Mouse (Mus musculus): Measurements from ENCODE around the gene Phf23. TPM values are rescaled to one million over a fixed set of nuclear protein-coding genes. Genes with fewer than 3 reads are reported as not detected.

Phf23 gene
- polyA plus RNA-seq, 1 experiment, result 75.6 TPM

DNA sequence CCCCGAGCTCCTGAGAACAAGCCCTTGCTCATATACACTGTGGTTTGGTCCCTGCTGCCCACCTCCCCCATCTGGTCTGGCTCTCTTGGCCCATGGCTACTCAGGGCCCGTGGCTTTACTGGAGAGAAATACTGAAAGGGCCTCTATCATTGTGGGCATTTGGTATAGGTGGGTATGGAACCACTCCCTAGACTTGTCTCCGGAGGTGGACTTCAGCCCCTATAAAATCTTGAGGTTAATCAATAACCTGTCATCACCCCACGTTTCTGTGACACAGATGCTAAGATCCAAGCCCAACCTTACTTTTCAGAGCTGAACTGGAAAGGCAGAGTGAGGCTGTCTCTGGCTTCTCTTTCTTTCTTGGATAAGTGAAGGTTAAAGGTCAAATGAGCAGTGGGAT is 26.8 kb upstream of the Phf23 start:
- H3K9ac ChIP-seq (ENCODE audit: low read depth, poor library complexity, severe bottlenecking), result no peak overlapping the region
- H3K27me3 ChIP-seq (ENCODE audit: control insufficient read depth, insufficient read depth, low read length, poor library complexity, severe bottlenecking), result no peaks in the 10 kb centered on the region
- no peaks in the 10 kb centered on the region for H3K4me1 ChIP-seq (ENCODE audit: control insufficient read depth, insufficient read depth, low read length)
- peaks cover 44% of the 10 kb centered on the region for H3K36me3 ChIP-seq (ENCODE audit: control insufficient read depth, insufficient read depth, low read length, poor library complexity, severe bottlenecking)
- H3K9me3 ChIP-seq (replicated peaks; ENCODE audit: control insufficient read depth, insufficient read depth, low read length, poor library complexity, severe bottlenecking), result no peaks in the 10 kb centered on the region
- no peak overlapping the region for H3K27ac ChIP-seq (ENCODE audit: insufficient read depth, low read length)
- TF ChIP-seq CTCF (IDR thresholded peaks at IDR 0.05; ENCODE audit: low read depth, low read length), result no peak
- no peak for TF ChIP-seq EP300 (IDR thresholded peaks at IDR 0.05; ENCODE audit: insufficient read depth, low read depth, low read length)
- TF ChIP-seq POLR2A (IDR thresholded peaks at IDR 0.05; ENCODE audit: insufficient read depth, low read length), result no peak
- H3K4me3 ChIP-seq (ENCODE audit: low read depth, low read length), result no peak overlapping the region

DNA sequence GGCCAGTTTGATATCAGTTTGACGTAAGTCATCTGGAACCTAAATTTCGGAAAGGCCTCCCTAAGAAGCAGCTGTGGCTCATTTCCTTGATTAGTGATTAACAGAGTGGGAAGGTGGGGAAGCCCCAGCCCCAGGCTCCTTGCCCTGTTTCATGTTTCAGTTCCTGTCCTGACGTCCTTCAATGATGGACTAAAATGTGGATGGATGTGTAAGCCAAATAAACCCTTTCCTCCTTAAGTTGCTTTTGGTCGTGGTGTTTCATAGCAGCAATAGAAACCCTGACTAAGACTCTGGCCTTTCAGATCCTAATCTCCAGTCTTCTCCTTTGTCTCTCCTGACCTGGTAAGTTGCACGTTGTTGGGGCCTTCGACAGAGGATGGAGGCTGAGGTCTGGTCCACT is 25.4 kb upstream of the Phf23 start:
- Histone ChIP-seq H3K36me3 (ENCODE audit: control insufficient read depth, insufficient read depth, low read length, poor library complexity, severe bottlenecking) (peaks cover 55% of the 10 kb centered on the region), H3K9ac (ENCODE audit: low read depth, poor library complexity, severe bottlenecking) (no peak overlapping the region), H3K9me3 (replicated peaks; ENCODE audit: control insufficient read depth, insufficient read depth, low read length, poor library complexity, severe bottlenecking) (no peaks in the 10 kb centered on the region), H3K4me1 (ENCODE audit: control insufficient read depth, insufficient read depth, low read length) (no peaks in the 10 kb centered on the region), H3K27me3 (ENCODE audit: control insufficient read depth, insufficient read depth, low read length, poor library complexity, severe bottlenecking) (no peaks in the 10 kb centered on the region), H3K4me3 (ENCODE audit: low read depth, low read length) (no peak overlapping the region), H3K27ac (ENCODE audit: insufficient read depth, low read length) (no peak overlapping the region)
- no peak for TF ChIP-seq POLR2A (IDR thresholded peaks at IDR 0.05; ENCODE audit: insufficient read depth, low read length)
- TF ChIP-seq EP300 (IDR thresholded peaks at IDR 0.05; ENCODE audit: insufficient read depth, low read depth, low read length), result no peak
- no peak for TF ChIP-seq CTCF (IDR thresholded peaks at IDR 0.05; ENCODE audit: low read depth, low read length)

DNA sequence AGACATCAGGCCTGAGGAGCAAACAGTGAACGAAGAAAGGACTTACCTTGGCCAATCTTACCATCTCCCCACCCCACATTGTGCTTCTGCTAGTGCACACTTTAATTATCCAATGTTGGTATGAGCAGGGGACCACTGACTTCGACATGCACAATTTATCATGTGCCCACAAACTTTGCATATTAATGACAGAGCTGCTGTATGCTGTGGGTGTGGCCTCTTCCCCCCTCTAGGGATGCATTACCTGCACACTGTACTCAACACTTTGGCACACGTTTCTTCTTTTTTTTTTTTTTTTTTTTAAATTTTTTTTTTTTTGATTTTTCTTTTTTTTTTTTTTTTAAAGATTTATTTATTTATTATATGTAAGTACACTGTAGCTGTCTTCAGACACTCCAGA is 24.8 kb upstream of the Phf23 start:
- H3K9ac ChIP-seq (ENCODE audit: low read depth, poor library complexity, severe bottlenecking), result no peak overlapping the region
- peaks cover 61% of the 10 kb centered on the region for H3K36me3 ChIP-seq (ENCODE audit: control insufficient read depth, insufficient read depth, low read length, poor library complexity, severe bottlenecking)
- no peaks in the 10 kb centered on the region for H3K4me1 ChIP-seq (ENCODE audit: control insufficient read depth, insufficient read depth, low read length)
- TF ChIP-seq POLR2A (IDR thresholded peaks at IDR 0.05; ENCODE audit: insufficient read depth, low read length) (no peak), CTCF (IDR thresholded peaks at IDR 0.05; ENCODE audit: low read depth, low read length) (no peak), EP300 (IDR thresholded peaks at IDR 0.05; ENCODE audit: insufficient read depth, low read depth, low read length) (no peak)
- H3K4me3 ChIP-seq (ENCODE audit: low read depth, low read length), result no peak overlapping the region
- no peak overlapping the region for H3K27ac ChIP-seq (ENCODE audit: insufficient read depth, low read length)
- no peaks in the 10 kb centered on the region for H3K27me3 ChIP-seq (ENCODE audit: control insufficient read depth, insufficient read depth, low read length, poor library complexity, severe bottlenecking)
- no peaks in the 10 kb centered on the region for H3K9me3 ChIP-seq (replicated peaks; ENCODE audit: control insufficient read depth, insufficient read depth, low read length, poor library complexity, severe bottlenecking)

DNA sequence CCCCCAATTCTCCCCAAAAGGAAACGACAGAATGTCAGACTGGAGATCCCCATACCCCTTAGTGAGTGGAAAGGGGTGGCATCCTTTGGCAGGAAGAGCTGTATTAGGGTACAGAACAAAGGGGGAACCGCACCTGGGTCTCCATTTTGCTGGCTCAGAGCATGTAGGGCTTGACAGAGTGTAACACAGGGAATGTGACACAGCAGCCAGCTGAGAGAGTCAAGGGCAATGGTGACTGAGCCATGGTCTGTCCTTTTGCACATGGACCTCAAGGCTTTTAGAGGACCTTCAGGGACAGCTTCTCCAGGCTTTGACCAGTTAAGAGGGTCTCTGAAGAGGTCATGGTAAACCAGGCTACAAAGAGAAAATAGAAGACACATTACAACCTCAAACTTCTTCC is 20.7 kb upstream of the Phf23 start:
- TF ChIP-seq CTCF (IDR thresholded peaks at IDR 0.05; ENCODE audit: low read depth, low read length) (no peak), EP300 (IDR thresholded peaks at IDR 0.05; ENCODE audit: insufficient read depth, low read depth, low read length) (no peak), POLR2A (IDR thresholded peaks at IDR 0.05; ENCODE audit: insufficient read depth, low read length) (no peak)
- Histone ChIP-seq H3K36me3 (ENCODE audit: control insufficient read depth, insufficient read depth, low read length, poor library complexity, severe bottlenecking) (peaks cover 51% of the 10 kb centered on the region), H3K4me3 (ENCODE audit: low read depth, low read length) (no peak overlapping the region)

DNA sequence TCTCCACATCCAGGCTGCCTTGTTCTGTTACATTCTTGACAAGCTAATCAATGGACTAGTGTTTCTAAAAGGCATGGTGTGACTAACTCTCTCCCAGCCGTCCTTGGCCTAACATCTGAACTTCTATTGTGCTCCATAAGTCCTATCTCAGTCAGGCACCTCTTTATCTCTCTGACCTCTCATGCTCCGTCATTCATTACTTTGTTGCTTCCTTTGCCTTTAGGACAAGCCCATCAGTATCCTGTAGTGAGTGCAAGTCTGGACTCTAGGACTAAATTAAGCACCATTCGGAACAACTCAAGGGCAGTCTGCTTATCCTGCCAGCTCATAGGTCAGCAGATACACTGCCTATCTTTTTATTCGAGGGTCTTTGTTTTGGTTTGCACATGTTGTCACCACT is 19.3 kb upstream of the Phf23 start:
- Histone ChIP-seq H3K27ac (ENCODE audit: insufficient read depth, low read length) (no peak overlapping the region), H3K36me3 (ENCODE audit: control insufficient read depth, insufficient read depth, low read length, poor library complexity, severe bottlenecking) (peaks cover 45% of the 10 kb centered on the region), H3K9me3 (replicated peaks; ENCODE audit: control insufficient read depth, insufficient read depth, low read length, poor library complexity, severe bottlenecking) (no peaks in the 10 kb centered on the region), H3K4me1 (ENCODE audit: control insufficient read depth, insufficient read depth, low read length) (no peaks in the 10 kb centered on the region), H3K27me3 (ENCODE audit: control insufficient read depth, insufficient read depth, low read length, poor library complexity, severe bottlenecking) (no peaks in the 10 kb centered on the region), H3K9ac (ENCODE audit: low read depth, poor library complexity, severe bottlenecking) (no peak overlapping the region), H3K4me3 (ENCODE audit: low read depth, low read length) (no peak overlapping the region)
- no peak for TF ChIP-seq POLR2A (IDR thresholded peaks at IDR 0.05; ENCODE audit: insufficient read depth, low read length)
- no peak for TF ChIP-seq EP300 (IDR thresholded peaks at IDR 0.05; ENCODE audit: insufficient read depth, low read depth, low read length)
- TF ChIP-seq CTCF (IDR thresholded peaks at IDR 0.05; ENCODE audit: low read depth, low read length), result no peak

More for the DNA sequence above, 20.7 kb upstream of the Phf23 start:
- no peaks in the 10 kb centered on the region for H3K9me3 ChIP-seq (replicated peaks; ENCODE audit: control insufficient read depth, insufficient read depth, low read length, poor library complexity, severe bottlenecking)
- H3K27me3 ChIP-seq (ENCODE audit: control insufficient read depth, insufficient read depth, low read length, poor library complexity, severe bottlenecking), result no peaks in the 10 kb centered on the region
- no peak overlapping the region for H3K27ac ChIP-seq (ENCODE audit: insufficient read depth, low read length)
- H3K4me1 ChIP-seq (ENCODE audit: control insufficient read depth, insufficient read depth, low read length), result no peaks in the 10 kb centered on the region
- no peak overlapping the region for H3K9ac ChIP-seq (ENCODE audit: low read depth, poor library complexity, severe bottlenecking)

GRCm38 (mm10) chr11:69979827-69980195 is 15.8 kb upstream of the Phf23 start:
- Histone ChIP-seq H3K9ac (ENCODE audit: low read depth, poor library complexity, severe bottlenecking) (peak overlapping the region; percentile 92), H3K27me3 (ENCODE audit: control insufficient read depth, insufficient read depth, low read length, poor library complexity, severe bottlenecking) (no peaks in the 10 kb centered on the region), H3K27ac (ENCODE audit: insufficient read depth, low read length) (peak overlapping the region; percentile 27; the same call in 1 of the 2 replicates), H3K9me3 (replicated peaks; ENCODE audit: control insufficient read depth, insufficient read depth, low read length, poor library complexity, severe bottlenecking) (no peaks in the 10 kb centered on the region), H3K36me3 (ENCODE audit: control insufficient read depth, insufficient read depth, low read length, poor library complexity, severe bottlenecking) (peaks cover 23% of the 10 kb centered on the region), H3K4me3 (ENCODE audit: low read depth, low read length) (peak overlapping the region; percentile 81), H3K4me1 (ENCODE audit: control insufficient read depth, insufficient read depth, low read length) (no peaks in the 10 kb centered on the region)
- TF ChIP-seq EP300 (IDR thresholded peaks at IDR 0.05; ENCODE audit: insufficient read depth, low read depth, low read length), result no peak
